Mouse (Mus musculus) ovary, postnatal 10 days (tissue): ENCODE data around the gene Olfr656.

Experiments
- DNase-seq: peaks from one replicate; pipeline ENCODE4 v3.0.0; 2022; ENCODE audit warnings: low spot score

The Olfr656 gene

DNA sequence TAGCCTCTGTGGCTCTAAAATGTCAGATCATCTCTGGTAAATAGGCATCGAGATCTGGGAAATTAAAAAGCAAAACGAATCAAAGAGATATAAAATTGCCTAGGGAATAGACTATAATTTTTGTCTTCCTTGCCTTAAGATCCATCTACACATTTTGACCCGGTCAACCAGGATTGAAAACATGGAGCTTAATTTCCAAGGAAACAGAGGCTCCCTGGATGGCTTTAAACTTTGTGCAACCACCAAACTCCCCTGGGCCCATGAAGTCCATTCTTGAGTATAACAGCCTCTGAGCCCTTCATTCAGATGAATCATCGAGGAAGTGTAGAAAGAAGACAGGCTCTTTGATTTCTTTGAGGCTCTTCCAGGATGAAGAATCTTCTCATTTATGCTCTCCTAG is at the start of gene Olfr656:
Gene Olfr656 (plus strand): TSS at position 301 of the 400 bp plus-strand sequence.
- no peak for DNase-seq

- DNase-seq, result no peak
Measured at GRCm38 (mm10) chr7:104577014-104577413, 36.7 kb upstream of the Olfr656 start, which contains the start of gene Olfr653. Olfr653 (plus strand) TSS chr7:104577314.

- DNase-seq, result no peak
Measured at GRCm38 (mm10) chr7:104580846-104581245, 32.9 kb upstream of the Olfr656 start.

- no peak for DNase-seq
Measured at GRCm38 (mm10) chr7:104581429-104581828, 32.3 kb upstream of the Olfr656 start.

- no peak for DNase-seq
Measured at GRCm38 (mm10) chr7:104586725-104587124, 27.0 kb upstream of the Olfr656 start, which contains the start of gene Olfr654. Olfr654 (plus strand) TSS chr7:104587025.

DNA sequence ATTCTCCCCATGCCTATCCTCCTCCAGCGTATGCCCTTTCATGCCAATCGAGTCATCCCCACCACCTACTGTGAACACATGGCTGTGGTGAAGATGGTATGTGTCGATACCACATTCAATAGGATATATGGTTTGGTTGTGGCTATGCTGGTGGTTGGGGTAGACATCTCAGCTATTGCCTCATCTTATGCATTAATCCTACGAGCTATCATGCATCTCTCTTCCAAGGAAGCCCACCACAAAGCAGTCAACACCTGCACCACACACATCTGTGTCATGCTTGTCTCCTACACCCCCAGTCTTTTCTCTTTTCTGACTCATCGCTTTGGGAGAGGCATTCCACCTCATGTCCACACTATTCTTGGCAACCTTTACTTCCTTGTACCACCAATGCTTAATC is 25.5 kb upstream of the Olfr656 start:
- no peak for DNase-seq

DNA sequence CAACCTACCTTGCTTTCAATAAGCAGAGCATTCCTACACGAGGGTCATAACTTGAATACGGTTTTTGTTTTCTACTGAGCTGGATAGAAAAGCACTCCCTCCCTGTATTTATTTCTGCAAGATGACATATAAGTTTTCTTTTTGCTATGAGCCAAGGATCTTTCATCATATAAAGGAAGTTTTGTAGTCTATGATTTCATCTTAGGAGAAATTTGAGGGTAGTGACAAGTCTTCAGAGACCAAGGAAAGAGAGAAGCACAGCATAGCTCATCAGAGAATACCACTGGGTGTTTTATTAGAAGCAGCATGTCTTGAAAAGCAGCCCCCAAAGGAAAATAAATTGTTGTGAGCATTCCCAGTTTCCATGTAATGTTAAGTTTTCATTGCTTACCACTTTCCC is 12.1 kb upstream of the Olfr656 start, which contains the start of gene Olfr655:
Gene Olfr655 (minus strand): TSS at position 101 of the 400 bp plus-strand sequence.
- no peak for DNase-seq

DNA sequence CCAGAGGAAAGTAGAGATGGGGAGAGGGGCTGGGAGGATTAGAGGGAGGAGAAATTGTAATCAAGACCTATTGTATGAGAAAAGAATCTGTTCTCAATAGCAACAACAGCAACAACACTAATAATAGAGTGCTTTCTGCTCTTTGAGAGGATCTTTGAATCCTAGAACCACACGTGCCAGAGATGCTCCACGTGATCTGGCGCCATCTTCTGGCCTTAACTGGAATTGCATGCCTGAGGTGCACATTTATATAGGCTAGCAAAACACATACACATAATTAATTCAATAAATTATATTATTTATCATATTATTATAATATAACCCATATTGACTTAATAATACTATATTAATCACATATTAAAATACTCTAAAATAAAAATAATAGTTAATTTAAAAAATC is 10.6 kb upstream of the Olfr656 start:
- no peak for DNase-seq

- no peak for DNase-seq
Measured at GRCm38 (mm10) chr7:104604727-104605126, 9.0 kb upstream of the Olfr656 start.

- no peak for DNase-seq
Measured at GRCm38 (mm10) chr7:104624494-104624893, 10.7 kb downstream of the Olfr656 start, which contains the start of gene Olfr657. Olfr657 (plus strand) TSS chr7:104624794.

- DNase-seq, result no peak
Measured at GRCm38 (mm10) chr7:104646841-104647482, 33.2 kb downstream of the Olfr656 start, which contains the start of gene Olfr658. Olfr658 (minus strand) TSS chr7:104647305.

DNA sequence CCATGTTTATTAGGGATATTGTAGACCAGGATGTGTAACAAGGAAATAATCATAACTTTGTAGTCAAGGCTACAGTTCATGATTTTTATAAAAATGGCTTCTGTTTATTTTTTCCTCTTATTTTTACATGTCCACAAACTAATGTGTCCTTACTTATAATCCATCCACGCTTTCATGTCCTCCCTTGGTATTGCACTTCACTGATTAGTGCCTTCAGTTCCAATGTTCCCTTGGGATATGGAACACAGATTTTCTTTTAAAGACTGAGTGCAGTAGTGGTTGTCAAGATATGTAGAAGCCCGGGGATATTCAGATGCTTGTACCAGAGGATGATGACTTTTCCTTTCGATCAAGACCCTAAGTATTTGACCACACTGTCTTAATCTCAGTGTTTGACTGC is 52.7 kb downstream of the Olfr656 start, which contains the start of gene Olfr659:
Gene Olfr659 (plus strand): TSS at position 301 of the 400 bp plus-strand sequence.
- no peak for DNase-seq
